Mouse (Mus musculus) testis, adult 2 months (tissue): Measurements from ENCODE around the gene Zfyve1.

Experiments used
- CTCF ChIP-seq: fragments of 200-500 bp; IDR thresholded peaks from 2 replicates; pipeline ENCODE4 v1.5.1; 2012; ENCODE audit warnings: low read depth, mild to moderate bottlenecking, inconsistent platforms, low read length, moderate library complexity; ENCODE audit not compliant: control insufficient read depth, insufficient read depth, insufficient replicate concordance
- POLR2A ChIP-seq: fragments of 200-500 bp; IDR thresholded peaks from 2 replicates; pipeline ENCODE4 v1.6.1; 2012; ENCODE audit warnings: low read depth, mild to moderate bottlenecking, inconsistent platforms, low read length, moderate library complexity; ENCODE audit not compliant: control insufficient read depth

GRCm38 (mm10) chr12:83578356-83578755 lies 18.7 kb downstream of the Zfyve1 start:
- TF ChIP-seq POLR2A, result no peak
- TF ChIP-seq CTCF, result no peak
